Mouse (Mus musculus) testis, postnatal 14 days (tissue): ENCODE results near the gene Atat1.

Experiments
- DNase-seq: peaks from one replicate; pipeline ENCODE4 v3.0.0; 2021; ENCODE audit warnings: low spot score

The Atat1 gene

DNA sequence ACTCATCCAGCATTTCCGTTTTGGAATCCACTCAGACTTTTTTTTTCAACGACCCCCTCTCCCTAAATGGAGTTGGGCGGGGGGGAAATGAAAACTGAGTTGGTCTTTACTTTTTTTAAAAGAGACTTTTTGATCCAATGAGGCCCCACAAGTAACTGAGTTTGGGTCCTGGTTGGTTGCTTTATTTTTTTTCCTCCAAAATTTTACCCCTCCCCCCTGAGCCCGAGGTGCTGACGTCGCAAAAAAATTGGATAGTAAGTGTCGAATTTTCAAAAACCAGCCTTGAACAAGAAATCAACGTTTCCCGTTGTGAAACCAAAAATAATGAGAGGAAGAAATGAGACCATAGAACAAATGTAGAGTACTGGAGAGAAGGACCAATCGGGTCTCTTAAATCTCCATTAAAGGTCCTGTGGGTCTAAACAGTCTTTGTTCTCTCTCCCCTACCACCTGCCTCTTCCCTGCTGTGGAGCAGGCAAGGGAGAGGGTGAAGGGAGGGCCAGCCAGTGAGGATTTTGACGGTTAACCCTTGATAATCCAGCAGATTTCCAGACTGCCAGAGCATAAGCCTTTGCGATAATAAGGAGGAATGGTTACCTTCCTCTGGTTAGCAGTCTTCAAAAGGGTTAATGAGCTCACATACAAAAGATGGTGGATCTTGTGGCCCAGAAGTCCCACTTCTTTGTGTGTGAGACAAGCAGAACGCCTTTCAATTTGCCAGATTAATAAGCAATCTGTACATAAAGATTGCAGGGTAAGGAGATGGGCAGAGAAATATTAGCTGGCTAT, 7.8 kb upstream of the Atat1 start:
- peak; percentile 54 for DNase-seq

GRCm38 (mm10) chr17:35917143-35917462, 7.2 kb upstream of the Atat1 start:
- DNase-seq = no peak

DNA sequence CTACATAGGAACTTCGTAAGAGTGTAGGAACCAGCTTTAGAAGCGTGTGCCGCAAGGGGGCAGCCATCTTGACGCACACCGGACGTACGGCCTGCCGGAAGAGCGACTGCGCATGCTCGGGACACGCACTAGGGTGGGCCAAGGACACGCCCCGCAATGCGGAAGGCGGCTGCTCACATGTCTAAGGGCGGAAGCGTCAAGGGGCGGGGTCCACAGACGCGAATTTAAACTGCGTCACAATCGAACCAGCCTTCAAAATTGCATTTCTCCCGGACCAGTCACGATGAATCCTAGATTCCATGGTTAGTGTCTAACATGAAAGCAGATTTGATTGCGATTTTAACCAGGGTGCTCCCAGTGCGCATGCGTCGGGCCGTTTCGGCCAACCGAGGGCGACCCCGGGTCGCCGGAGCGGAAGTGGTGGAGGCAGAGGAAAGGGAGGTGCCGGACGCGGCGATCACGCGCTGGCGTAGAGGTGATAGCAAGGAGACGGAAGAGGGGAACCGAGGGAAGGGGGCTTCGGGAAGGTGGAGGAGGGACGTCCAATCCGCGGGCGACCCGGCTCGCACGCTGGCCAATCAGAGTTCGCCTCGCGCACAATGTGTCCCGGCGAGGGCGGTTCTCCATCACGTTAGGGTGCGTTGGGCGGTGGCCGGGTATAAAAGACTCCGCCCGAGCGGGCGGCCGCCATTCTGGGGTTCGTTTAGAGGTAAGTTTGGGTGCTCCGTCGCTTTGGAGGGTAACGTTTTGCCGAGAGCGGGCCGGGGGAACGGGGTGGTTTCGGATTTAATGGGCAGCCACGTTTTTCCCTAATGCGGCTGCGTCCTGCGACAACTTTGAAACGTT, 6.6 kb upstream of the Atat1 start, which contains the start of the genes Mrps18b and Ppp1r10:
Gene Mrps18b, minus strand, starts transcription at position 93 of the 846 bp plus-strand sequence.
Gene Ppp1r10, plus strand, starts transcription at position 138 of the 846 bp plus-strand sequence.
- DNase-seq = peak; percentile 100

- DNase-seq = no peak
Measured at GRCm38 (mm10) chr17:35915538-35916296, 5.8 kb upstream of the Atat1 start.

- no peak for DNase-seq
Measured at GRCm38 (mm10) chr17:35914975-35915374, 5.1 kb upstream of the Atat1 start.

DNA sequence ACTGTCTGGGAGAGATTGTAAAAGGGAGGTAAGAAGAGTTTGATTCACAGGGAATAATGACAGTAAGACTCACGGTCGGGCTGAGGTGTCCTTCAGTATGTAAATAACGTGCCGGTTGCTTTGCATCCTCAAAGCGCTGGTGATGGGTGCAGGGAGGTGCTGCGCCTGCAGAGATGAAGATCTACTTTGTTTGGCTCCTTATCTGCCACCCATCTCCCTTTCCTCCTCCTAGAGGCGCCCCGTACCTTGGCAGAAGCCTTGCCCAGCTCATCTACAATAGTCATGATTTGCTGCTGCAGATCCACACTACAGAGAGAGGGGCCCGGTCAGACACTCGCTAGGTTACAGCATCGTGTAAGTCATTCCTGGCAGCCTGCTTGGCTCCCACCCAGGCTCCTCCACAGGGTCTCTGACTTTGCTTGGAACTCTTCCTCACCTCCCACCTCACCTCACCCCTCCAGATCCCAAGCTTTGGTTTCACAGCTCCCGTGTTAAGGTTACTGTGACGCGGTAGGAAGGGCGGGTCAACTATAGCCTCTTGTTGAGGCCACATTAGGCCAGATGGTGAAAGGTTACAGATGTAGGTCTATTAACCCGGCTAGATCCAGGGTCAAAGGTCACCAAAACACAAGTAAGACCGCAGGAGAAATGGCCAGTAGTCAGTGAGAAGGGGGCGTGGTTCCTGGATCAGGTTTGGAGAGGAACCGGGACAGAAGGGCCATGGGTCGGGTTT, 523 bp downstream of the Atat1 start:
- no peak for DNase-seq

DNA sequence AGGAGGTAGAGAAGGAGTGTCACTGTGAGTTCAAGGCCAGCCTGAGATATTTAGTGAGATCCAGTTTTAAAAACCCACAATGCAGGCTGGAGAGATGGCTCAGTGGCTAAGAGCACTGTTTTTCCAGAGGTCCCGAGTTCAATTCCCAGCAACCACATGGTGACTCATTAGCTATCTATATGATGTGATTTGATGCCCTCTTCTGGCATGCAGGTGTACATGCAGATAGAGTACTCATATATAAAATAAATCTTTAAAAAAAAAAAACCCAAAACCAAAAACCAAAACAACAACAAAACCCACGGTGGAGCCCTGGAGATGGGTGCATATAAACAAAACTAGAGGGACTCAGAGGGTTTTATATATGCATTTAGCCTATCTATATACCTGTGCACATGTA, 2.3 kb downstream of the Atat1 start:
- DNase-seq = no peak

DNA sequence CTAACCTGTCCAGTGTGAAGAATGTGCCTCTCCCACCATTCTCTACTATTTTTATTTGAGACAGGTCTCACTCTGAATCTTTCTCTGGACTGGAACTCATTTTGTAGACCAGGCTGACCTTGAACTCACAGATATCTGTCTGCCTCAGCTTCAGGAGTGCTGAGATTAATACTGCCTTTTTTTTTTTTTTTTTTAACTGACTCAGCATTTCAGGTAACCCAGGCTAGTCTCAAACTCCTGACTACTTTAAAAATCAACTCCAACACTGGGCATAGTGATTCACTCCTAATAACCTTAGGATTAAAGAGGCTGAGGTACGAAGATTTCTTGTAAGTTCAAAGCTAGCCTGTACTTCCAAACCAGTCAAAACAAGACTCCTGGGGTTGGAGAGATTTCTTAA, 4.3 kb downstream of the Atat1 start:
- DNase-seq = no peak

DNA sequence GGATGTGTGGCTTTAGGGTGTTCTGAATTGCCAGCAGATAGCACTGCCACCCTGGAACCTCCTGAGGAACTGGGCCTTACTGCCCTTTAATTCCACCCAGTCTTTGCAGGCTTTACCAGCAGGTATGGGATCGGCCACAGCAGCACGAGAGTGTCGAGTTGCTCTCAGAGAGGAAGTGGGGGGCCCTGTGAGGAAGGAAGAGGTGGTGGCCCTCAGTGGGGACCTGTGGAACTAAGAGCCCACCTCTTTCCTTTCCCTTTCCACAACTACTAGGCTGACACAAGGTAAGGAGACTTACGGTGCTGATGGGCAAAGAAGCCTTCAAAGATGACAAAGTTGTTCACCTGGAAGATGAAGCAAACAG, 5.9 kb downstream of the Atat1 start:
- no peak for DNase-seq

DNA sequence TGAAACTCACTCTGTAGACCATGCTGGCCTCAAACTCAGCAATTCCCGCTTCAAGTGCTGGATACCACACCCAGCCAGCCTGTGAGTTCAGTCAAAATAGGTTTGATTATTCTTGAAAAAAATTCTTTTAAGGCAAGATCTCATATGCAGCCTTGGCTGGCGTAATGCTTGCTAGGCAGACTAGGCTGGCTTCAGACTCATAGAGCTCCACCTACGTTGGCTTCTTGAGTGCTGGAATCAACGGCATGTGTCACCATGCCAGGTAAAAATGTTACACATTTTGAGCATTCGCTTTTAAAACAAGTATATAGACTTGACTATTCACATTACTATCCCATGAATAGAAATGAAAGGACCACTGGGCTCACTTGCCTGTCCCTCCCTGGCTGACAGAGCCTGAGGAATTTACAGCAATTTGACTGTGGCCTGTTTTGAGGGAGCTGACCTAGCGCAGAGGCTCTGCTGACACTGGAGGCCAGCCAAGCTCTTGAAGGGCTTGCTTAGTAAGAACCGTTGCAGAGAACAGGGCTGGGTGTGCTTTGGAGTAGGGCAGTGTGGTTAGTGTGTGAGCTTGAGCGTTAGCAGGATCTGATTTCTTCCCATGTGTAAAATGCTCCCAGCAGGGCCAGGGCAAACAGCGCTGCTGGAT, 6.4 kb downstream of the Atat1 start:
- no peak for DNase-seq

DNA sequence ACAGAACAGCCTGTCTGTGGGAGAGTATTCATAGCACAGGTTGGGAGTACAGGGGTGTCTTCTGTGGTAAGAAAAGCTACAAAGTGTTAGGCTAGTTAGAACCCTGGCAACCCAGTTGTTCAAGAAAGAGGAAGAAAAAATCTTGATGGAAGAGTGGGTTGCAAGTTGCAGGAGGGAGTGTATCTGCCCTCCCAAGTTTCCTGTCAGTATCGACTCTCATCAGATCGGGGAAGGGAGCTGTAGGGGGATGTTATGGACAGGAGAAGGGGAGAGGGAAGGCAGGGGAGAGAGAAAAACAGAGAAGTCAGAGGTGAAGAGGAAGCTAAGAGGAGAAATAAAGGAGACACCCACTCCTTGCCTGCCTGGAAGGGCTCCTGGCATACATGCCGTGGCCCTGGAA, 9.2 kb downstream of the Atat1 start:
- no peak for DNase-seq

- peak; percentile 54 for DNase-seq
Measured at GRCm38 (mm10) chr17:35897644-35898573, 12.0 kb downstream of the Atat1 start.

DNA sequence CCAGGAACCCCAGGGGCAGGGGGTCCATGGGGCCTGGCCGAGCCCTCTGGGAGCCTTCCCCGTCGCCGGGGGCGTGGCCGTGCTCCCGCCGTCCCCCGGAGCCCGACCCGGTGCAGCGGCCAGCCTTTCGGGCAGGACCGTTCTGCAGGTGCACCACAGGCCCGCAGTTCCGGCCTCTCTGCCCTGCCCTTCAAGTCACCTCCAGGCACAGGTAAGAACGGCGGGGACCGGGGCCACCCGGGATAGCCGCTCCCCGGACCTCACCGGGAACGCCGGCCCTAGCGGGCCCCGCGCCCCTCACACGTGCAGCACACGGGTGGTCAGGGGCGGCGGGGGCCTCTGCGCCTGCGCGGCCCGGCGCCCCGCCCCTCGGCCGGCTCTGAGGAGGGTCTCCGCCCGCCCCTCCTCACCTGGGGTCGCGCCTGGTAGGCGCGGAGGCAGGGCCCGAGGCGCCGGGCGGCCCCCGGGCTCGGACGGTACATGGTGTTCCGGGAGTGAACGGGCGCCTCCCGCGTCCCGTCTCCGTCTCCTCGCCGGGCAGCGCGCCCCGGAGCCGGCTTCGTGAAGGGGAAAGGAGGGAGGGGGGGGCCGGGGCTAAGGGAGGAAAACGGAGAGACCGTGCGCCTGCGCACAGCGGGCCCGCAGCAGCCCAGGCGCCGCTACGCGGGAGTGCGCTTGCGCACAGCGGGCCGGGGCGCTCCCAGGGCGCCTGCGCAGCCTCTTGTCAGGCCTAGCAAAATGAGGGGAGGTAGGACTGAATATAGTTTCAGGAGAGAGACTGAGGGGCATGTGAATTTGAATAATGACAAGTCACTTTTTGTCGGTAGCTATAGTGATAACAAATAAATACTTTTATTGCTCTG, 12.9 kb downstream of the Atat1 start, which contains the start of gene 2310061I04Rik:
Gene 2310061I04Rik, minus strand, starts transcription at position 651 of the 863 bp plus-strand sequence.
- peak; percentile 91 for DNase-seq

DNA sequence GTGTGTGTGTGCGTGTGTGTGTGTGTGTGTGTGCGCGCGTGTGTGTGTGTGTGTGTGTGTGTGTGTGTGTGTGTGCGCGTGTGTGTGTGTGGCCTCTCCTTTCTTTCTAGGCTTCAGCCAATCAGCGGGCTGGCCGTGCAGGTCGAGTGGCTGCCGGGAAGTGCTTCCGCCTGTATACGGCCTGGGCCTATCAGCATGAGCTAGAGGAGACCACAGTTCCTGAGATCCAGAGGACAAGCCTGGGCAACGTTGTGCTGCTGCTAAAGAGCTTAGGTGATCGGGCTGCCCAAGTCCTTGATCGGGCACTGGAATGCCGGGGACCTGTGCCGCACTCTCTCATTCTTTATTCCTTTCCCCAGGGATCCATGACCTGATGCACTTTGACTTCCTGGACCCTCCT, 22.1 kb downstream of the Atat1 start:
- DNase-seq = no peak

DNA sequence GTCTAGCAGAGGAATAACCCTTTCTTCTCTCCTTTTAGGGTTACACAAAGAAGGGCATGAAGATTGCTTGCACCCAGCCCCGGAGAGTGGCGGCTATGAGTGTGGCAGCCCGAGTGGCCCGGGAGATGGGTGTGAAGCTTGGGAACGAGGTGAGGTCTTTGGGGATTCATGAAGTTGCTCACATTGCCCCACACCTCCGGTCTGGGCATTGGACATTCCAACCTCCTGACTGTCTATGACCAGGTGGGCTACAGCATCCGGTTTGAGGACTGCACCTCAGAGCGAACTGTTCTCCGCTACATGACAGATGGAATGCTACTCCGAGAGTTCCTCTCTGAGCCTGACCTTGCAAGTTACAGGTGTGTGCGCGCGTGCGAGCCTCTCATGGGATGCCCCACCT, 26.1 kb downstream of the Atat1 start:
- no peak for DNase-seq

DNA sequence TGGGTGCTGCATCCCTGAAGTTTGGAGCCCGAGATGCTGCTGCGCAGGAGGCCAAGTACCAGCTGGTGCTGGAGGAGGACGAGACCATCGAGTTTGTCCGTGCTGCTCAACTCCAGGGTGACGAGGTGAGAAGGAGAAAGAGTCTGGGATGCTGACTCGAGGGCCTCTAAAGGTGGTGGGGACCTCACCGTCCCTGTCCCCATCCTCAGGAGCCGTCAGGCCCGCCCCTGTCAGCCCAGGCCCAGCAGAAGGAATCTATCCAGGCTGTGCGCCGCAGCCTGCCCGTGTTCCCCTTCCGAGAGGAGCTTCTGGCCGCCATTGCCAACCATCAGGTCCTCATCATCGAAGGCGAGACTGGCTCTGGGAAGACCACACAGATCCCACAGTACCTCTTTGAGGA, 27.0 kb downstream of the Atat1 start:
- DNase-seq = no peak

- DNase-seq = peak; percentile 91
Measured at GRCm38 (mm10) chr17:35879245-35880057, 30.4 kb downstream of the Atat1 start, which contains the start of gene Dhx16. Gene Dhx16 (plus strand): TSS chr17:35879819.

DNA sequence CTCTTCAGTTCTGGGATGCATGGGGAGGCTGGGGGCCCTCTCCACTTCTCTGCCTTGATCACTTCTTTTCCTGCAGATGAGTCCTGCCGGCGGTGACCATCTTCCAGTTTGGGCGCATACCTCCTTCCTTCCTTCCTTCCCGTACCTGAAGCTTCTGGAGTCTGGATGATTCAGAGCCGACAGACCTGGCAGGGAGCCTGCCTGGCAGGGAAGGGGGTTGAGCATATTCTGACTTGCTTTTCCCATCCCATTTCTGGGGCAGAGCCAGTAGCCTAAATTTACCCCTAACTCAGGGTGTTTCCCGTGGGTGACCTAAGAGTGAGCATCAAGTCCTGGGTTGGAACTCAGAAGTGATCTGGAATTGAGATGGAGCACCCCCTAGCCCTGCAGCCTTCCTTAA, 35.2 kb downstream of the Atat1 start:
- DNase-seq = no peak
